Mouse (Mus musculus): ENCODE results near the gene Tnni2. TPM values are rescaled to one million over a fixed set of nuclear protein-coding genes. Genes with fewer than 3 reads are reported as not detected.

Tnni2 gene
- polyA plus RNA-seq, 1 experiment, result 2.1 TPM

DNA sequence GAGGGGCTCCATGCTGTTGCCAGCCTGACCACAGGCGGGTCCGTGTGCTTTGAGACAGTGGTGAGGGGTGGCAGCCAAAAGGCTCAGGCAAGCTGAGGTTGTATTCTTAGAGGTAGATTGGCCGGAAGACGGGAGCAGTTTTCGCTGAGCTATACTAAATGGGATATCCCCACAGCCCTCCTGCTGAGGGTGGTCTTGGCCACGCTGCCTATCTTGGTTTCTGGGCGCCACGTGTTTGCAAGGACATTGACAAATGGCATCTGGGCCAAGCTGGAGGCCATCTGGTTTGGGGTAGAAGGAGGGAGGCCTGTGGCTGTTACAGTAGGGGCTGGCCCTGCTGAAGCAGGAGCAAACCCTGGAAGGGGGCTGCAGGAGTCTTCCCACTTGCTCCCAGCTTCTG is 51.9 kb downstream of the Tnni2 start:
- H3K9me3 ChIP-seq (replicated peaks; ENCODE audit: control insufficient read depth, insufficient read depth, low read length, poor library complexity, severe bottlenecking), result no peaks in the 10 kb centered on the region
- H3K27ac ChIP-seq (ENCODE audit: insufficient read depth, low read length), result no peak overlapping the region
- no peak overlapping the region for H3K4me3 ChIP-seq (ENCODE audit: low read depth, low read length)
- H3K36me3 ChIP-seq (ENCODE audit: control insufficient read depth, insufficient read depth, low read length, poor library complexity, severe bottlenecking), result no peaks in the 10 kb centered on the region
- no peak for TF ChIP-seq POLR2A (IDR thresholded peaks at IDR 0.05; ENCODE audit: insufficient read depth, low read length)
- no peak for TF ChIP-seq CTCF (IDR thresholded peaks at IDR 0.05; ENCODE audit: low read depth, low read length)
- TF ChIP-seq EP300 (IDR thresholded peaks at IDR 0.05; ENCODE audit: insufficient read depth, low read depth, low read length), result no peak
- H3K4me1 ChIP-seq (ENCODE audit: control insufficient read depth, insufficient read depth, low read length), result no peaks in the 10 kb centered on the region
- H3K27me3 ChIP-seq (ENCODE audit: control insufficient read depth, insufficient read depth, low read length, poor library complexity, severe bottlenecking), result no peaks in the 10 kb centered on the region
- H3K9ac ChIP-seq (ENCODE audit: low read depth, poor library complexity, severe bottlenecking), result no peak overlapping the region

Other genes with a start within 250 kb of the Tnni2 start
- not detected in 2 replicates for gene Krtap5-3, start 240.4 kb upstream of the Tnni2 start, polyA plus RNA-seq (2011; ENCODE audit: insufficient read depth, insufficient read length, low read depth, missing spikeins)
- gene Gm7579, start 229.9 kb upstream of the Tnni2 start, polyA plus RNA-seq (2011; ENCODE audit: insufficient read depth, insufficient read length, low read depth, missing spikeins), result not detected in 2 replicates
- not detected in 2 replicates for gene Krtap5-5, start 211.8 kb upstream of the Tnni2 start, polyA plus RNA-seq (2011; ENCODE audit: insufficient read depth, insufficient read length, low read depth, missing spikeins)
- gene Gm40460, start 200.7 kb upstream of the Tnni2 start, polyA plus RNA-seq (2011; ENCODE audit: insufficient read depth, insufficient read length, low read depth, missing spikeins), result not detected in 2 replicates
- not detected in 2 replicates for gene Gm2431, start 183.5 kb upstream of the Tnni2 start, polyA plus RNA-seq (2011; ENCODE audit: insufficient read depth, insufficient read length, low read depth, missing spikeins)
- gene Gm4559, start 167.4 kb upstream of the Tnni2 start, polyA plus RNA-seq (2011; ENCODE audit: insufficient read depth, insufficient read length, low read depth, missing spikeins), result not detected in 2 replicates
- gene Krtap5-1, start 144.7 kb upstream of the Tnni2 start, polyA plus RNA-seq (2011; ENCODE audit: insufficient read depth, insufficient read length, low read depth, missing spikeins), result not detected in 2 replicates
- gene Krtap5-4, start 138.3 kb upstream of the Tnni2 start, polyA plus RNA-seq (2011; ENCODE audit: insufficient read depth, insufficient read length, low read depth, missing spikeins), result not detected in 2 replicates
- 0.90 TPM in 1 of 2 replicates, not detected in the other for gene Ifitm10, start 68.1 kb upstream of the Tnni2 start, polyA plus RNA-seq (2011; ENCODE audit: insufficient read depth, insufficient read length, low read depth, missing spikeins)
- not detected in 2 replicates for gene Gm49369, start 59.1 kb upstream of the Tnni2 start, polyA plus RNA-seq (2011; ENCODE audit: insufficient read depth, insufficient read length, low read depth, missing spikeins)
- 248 and 256 TPM in 2 replicates for gene Ctsd, start 53.8 kb upstream of the Tnni2 start, polyA plus RNA-seq (2011; ENCODE audit: insufficient read depth, insufficient read length, low read depth, missing spikeins)
- gene Syt8, start 7.0 kb upstream of the Tnni2 start, polyA plus RNA-seq (2011; ENCODE audit: insufficient read depth, insufficient read length, low read depth, missing spikeins), result 0.82 TPM in 1 of 2 replicates, not detected in the other
- gene Lsp1, start 19.0 kb downstream of the Tnni2 start, polyA plus RNA-seq (2011; ENCODE audit: insufficient read depth, insufficient read length, low read depth, missing spikeins), result 3.7 and 6.0 TPM in 2 replicates
- 2.1 and 2.7 TPM in 2 replicates for gene Tnnt3, start 57.0 kb downstream of the Tnni2 start, polyA plus RNA-seq (2011; ENCODE audit: insufficient read depth, insufficient read length, low read depth, missing spikeins)
- 15.1 and 15.2 TPM in 2 replicates for gene Mrpl23, start 90.9 kb downstream of the Tnni2 start, polyA plus RNA-seq (2011; ENCODE audit: insufficient read depth, insufficient read length, low read depth, missing spikeins)
- 272 and 297 TPM in 2 replicates for gene Igf2, start 225.0 kb downstream of the Tnni2 start, polyA plus RNA-seq (2011; ENCODE audit: insufficient read depth, insufficient read length, low read depth, missing spikeins)
- gene Gm49394, start 228.1 kb downstream of the Tnni2 start, polyA plus RNA-seq (2011; ENCODE audit: insufficient read depth, insufficient read length, low read depth, missing spikeins), result 0.34 and 0.37 TPM in 2 replicates

Measured in ES-Bruce4 (cell line).